Mouse (Mus musculus): ENCODE measurements around the gene Cdk5rap2.
A peak's percentile ranks its signal among the peaks of the same experiment; 100 is the strongest.

Gene Cdk5rap2

DNA sequence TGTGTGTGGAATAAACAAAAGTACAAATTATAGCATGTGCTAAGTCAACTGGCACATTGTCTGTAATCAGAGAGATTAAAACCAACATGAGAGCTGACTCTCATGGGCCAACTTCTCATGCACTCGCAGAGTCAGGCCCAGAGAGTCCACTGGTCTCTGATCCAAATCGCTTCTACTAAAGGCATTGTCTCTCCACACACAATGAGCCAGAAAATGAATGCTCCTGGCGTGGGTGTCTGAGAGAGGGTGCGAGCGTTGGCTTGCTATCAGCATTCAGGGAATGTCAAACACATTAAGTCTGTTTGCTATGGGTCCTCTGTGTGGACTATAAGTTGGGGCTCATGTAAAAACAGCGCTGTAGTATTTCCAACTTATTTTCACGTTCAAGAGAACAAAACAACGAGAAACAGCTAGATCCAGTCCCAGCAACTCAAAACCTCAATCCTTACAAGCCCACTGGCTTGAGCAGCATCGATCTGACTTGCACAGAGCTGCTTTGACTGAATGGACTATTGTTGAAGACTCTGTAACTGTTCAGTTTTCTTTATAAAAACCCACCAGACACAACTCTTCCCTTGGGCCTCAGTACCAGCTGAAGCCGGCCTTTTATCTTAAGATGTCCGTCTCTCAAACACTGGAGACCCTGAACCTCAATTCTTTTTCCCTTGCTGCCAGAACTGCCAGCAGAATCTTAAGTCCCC lies 74.6 kb downstream of the Cdk5rap2 start:
- DNase-seq: no peak

- peak; percentile 33 for DNase-seq
Observed at GRCm38 (mm10) chr4:70334995-70335394, 75.2 kb downstream of the Cdk5rap2 start.

GRCm38 (mm10) chr4:70332981-70333380 lies 77.3 kb downstream of the Cdk5rap2 start:
- no peak for DNase-seq

DNA sequence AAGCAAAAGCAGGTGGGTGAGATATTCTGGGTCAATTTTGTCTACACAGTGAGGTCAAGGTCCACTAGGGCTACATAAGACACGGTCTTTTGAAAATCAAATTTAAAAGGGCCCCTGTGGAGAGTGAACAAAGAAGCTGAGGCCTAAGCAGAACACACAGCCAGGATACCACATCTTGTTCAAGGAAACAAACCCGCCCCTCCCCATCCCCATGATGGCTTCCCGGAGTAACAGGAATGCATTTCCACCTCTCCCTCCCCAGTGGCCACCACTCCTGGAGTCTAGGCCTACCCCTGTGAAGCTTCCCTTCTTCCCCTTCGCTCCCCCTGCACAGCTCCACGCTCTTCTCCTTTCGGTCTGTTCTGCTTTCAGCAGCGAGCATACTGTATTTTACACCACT lies 77.7 kb downstream of the Cdk5rap2 start:
- no peak for DNase-seq

GRCm38 (mm10) chr4:70331181-70331580 lies 79.1 kb downstream of the Cdk5rap2 start:
- no peak for DNase-seq

DNA sequence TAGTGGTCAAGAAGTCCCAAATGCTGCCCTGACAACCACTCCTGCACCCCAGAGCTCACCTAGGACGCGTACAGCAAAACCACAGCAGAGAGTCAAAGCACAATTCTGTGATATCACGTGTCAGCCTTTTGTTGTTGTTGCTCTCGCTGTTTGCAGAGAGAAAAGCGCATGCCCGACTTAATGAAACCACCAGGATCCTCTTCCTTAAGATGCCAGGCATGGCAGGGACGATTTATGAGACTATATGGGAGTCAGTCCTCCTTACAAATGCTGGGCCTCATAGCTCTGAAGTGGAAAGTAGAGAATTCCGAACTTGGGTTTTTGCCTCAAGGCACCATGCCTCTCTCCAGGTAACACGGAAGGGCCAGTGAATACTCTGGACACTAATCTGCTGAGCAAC lies 82.2 kb downstream of the Cdk5rap2 start:
- DNase-seq: no peak

DNA sequence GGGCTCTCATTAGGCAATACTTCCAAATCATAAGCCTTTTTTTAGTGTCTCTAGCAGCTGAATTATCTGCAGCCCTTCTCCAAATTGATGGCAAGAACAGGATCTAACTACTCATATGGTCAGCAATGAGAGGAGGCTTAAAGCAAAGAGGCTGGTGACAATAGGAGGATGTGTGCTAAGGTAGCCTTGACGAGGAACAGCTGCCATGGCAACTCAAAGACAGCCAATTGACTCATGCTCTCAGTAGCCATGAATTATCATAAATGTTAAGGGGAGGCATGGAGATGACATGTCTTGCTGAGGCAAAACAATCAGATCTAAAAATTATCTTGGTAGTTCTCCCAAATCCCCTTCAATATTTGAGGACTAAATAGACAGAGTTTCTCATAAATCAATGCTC lies 82.8 kb downstream of the Cdk5rap2 start:
- no peak for DNase-seq

GRCm38 (mm10) chr4:70321586-70321985 lies 88.7 kb downstream of the Cdk5rap2 start:
- DNase-seq: no peak

GRCm38 (mm10) chr4:70312170-70312569 lies 98.1 kb downstream of the Cdk5rap2 start:
- no peak for DNase-seq

DNA sequence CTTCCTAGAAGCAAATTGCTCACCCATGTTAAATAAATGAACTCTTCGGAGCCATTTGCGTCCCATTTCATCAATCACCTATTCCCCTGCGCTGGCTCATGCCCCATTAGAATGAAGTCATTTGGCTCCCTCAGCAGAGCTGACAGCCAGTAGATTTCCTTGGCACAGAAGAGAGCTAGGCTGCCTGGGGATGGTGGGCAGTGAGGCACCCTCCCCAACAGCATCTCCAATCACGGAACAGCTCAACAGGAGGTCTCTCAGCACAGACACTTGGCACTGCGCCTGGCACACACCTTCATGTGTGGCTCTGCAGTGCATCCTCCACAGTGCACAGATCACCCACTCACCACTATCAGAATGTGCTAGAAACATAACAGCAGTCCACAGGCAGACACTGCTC lies 98.7 kb downstream of the Cdk5rap2 start:
- no peak for DNase-seq

GRCm38 (mm10) chr4:70307230-70307629 lies 103.0 kb downstream of the Cdk5rap2 start:
- DNase-seq: peak; percentile 50

DNA sequence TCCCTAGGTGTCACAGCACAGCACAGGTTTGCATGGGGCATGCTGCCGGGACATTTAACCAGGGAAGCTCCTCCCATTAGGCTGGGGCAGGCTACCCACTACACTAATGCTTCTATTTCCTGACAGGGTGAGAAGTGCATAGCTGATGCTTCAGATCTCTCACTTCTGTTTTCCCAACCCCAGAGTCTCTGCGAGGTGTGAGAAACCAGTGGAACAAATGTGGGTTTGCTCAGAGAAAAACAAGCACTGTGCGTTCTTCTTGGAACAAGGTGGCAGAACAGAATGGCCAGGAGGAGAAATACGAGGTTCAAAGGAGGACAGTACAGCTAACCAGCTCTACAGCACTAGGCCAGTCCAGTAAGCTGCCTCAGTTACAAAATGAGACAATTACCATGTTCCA lies 106.4 kb downstream of the Cdk5rap2 start:
- DNase-seq: no peak

DNA sequence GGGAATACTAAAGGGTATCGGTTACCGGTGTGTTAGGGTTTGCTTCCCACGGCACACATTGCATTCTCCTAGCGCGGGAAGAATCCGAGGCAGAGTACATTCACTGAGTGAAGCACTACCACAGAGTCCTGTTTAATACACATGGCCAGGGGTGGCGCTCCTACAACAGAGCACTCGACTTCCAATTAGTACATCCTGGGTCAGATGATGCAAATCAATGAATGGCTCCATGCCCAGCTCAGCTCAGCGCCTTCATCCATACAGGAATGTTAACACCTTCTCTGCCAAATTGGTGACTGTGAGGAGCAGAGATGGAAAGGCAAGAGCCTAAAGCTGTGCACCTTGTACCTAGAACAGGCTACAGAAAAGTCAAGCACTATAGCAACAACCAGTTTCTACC lies 109.1 kb downstream of the Cdk5rap2 start:
- no peak for DNase-seq

GRCm38 (mm10) chr4:70289361-70289760 lies 120.9 kb downstream of the Cdk5rap2 start:
- DNase-seq: no peak

- DNase-seq: no peak
Observed at GRCm38 (mm10) chr4:70283163-70283562, 127.1 kb downstream of the Cdk5rap2 start.

- DNase-seq: no peak
Observed at GRCm38 (mm10) chr4:70278882-70279281, 131.4 kb downstream of the Cdk5rap2 start.

- no peak for DNase-seq
Observed at GRCm38 (mm10) chr4:70278057-70278456, 132.2 kb downstream of the Cdk5rap2 start.

GRCm38 (mm10) chr4:70272943-70273342 lies 137.3 kb downstream of the Cdk5rap2 start:
- no peak for DNase-seq

DNA sequence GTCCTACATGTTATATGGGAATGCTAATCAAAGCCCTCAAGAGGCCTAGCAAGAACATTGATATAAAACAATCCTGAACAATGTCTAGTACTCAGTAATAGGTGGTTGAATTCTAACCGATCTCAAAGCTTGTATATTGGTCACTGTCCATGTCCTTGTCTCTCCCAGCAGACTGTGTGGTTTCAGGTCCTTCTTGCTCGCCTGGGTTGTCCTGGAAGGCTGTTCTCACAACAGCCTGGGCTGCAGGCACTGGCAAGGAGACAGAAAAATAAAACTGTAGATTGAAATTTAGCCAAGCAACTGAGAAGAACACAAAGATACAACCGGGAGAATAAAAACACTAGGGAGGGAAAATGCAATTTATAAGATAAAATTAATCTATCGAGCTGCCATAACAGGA lies 137.7 kb downstream of the Cdk5rap2 start:
- DNase-seq: no peak

DNA sequence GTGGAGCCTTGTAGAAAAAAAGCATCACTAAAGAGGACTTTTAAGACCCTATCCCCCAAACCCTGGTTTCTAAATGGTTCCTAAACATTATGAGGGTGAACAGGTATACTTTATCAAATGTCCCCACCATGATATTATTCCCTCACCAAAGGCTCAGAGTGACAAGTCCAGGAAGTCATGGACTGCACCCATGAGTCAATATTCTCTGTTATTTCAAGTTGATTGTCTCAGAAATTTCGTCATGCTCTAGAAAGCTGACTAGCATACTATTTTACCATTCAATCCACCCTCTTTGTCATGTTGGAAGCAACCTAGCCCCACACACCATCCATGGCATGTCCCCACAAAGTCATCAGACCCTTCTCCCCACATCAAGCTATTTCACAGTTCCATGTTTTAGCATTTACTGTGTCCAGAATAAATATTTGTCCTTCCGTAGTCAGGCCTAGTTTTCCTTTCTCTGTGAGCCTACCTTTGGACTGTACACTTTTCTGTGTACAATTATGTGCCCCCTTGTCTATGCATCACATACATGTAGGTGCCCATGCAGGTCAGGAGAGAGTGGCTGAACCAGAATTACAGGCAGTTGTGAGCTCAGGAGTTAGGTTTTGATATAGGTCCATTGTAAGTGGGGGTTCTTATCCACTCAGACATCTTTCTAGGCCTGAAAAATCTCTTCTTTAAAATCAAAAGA lies 142.9 kb downstream of the Cdk5rap2 start:
- no peak for DNase-seq

DNA sequence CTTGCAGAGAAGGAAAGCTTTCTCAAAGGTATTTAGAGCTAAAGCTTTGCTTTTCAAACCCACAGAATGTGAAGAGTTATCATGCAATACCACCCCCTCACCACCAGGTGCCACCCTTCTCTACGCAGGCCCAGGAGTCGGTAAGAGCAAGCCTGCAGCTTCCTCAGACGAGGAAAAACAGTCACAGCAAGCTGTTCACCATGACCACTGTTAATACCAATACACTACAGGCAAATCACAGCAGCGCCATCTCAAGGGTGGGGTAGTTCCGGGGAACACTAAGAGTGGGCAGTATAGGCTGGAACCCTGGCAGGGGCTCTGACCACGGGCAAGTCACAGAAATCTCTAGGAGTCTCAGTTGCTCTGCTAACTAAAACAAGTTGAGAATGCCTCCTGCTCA lies 145.0 kb downstream of the Cdk5rap2 start:
- DNase-seq: peak; percentile 37

- DNase-seq: no peak
Observed at GRCm38 (mm10) chr4:70262850-70263249, 147.4 kb downstream of the Cdk5rap2 start.

- no peak for DNase-seq
Observed at GRCm38 (mm10) chr4:70261315-70261714, 148.9 kb downstream of the Cdk5rap2 start.

- DNase-seq: no peak
Observed at GRCm38 (mm10) chr4:70260419-70260807, 149.8 kb downstream of the Cdk5rap2 start.
